In genomic region chr1:191275527-191275926, GRCm38 (mm10) we compare ENCODE assay signal across 9 mouse cellular contexts. TPM values are rescaled to one million over a fixed set of nuclear protein-coding genes. Genes with fewer than 3 reads are reported as not detected.
A peak's percentile ranks its signal among the peaks of the same experiment; 100 is the strongest.
DNase-seq lines count a peak whose midpoint lies in the region; ATAC-seq lines count a peak whose summit lies in the region.
"Had no signal": no experiment of that assay in that cellular context is flagged by ENCODE, and none has a peak within 500 bp of the region (broad histone marks: within the 10 kb centered on the region; RNA-seq: fewer than 3 reads in every experiment).

No protein-coding gene starts in this region.

- H3K36me3 ChIP-seq in hindbrain, embryonic 10.5 days = no peaks in the 10 kb centered on the region
- H3K36me3 ChIP-seq in hindbrain, embryonic 13.5 days = no peaks in the 10 kb centered on the region
- H3K36me3 ChIP-seq in hindbrain, embryonic 16.5 days (ENCODE audit: control insufficient read depth, insufficient read depth, low read length) = no peaks in the 10 kb centered on the region

- H3K9me3 ChIP-seq in hindbrain, embryonic 10.5 days = no peaks in the 10 kb centered on the region
- no peaks in the 10 kb centered on the region for H3K9me3 ChIP-seq in hindbrain, embryonic 13.5 days
- H3K9me3 ChIP-seq in hindbrain, embryonic 16.5 days (ENCODE audit: control insufficient read depth, low read length) = no peaks in the 10 kb centered on the region

- ATAC-seq in hindbrain, embryonic 13.5 days (ENCODE audit: low FRiP score) = no peak
- ATAC-seq in frontal cortex, adult (ENCODE audit: low TSS enrichment) = peak; percentile 78
- peak; percentile 34; the same call in 1 of the 2 replicates for ATAC-seq in hindbrain, embryonic 16.5 days
- ATAC-seq: Patski had no signal

- H3K27me3 ChIP-seq in hindbrain, embryonic 10.5 days (ENCODE audit: insufficient read depth, poor library complexity, severe bottlenecking) = no peaks in the 10 kb centered on the region
- H3K27me3 ChIP-seq in hindbrain, embryonic 13.5 days = no peaks in the 10 kb centered on the region
- no peaks in the 10 kb centered on the region for H3K27me3 ChIP-seq in hindbrain, embryonic 16.5 days (replicated peaks; ENCODE audit: control insufficient read depth, insufficient read depth, low read length)
- H3K27me3 ChIP-seq: Patski had no signal

- WGBS in hindbrain, embryonic 10.5 days = 7% methylated on average over 12 of the region's 12 CpGs
- WGBS in hindbrain, embryonic 13.5 days = 7% methylated on average over 12 of the region's 12 CpGs
- 8% methylated on average over 12 of the region's 12 CpGs for WGBS in hindbrain, embryonic 16.5 days

- H3K27ac ChIP-seq in hindbrain, embryonic 10.5 days = no peak overlapping the region
- H3K27ac ChIP-seq in hindbrain, embryonic 13.5 days = no peak overlapping the region
- H3K27ac ChIP-seq in hindbrain, embryonic 16.5 days (ENCODE audit: low read depth, low read length) = no peak overlapping the region

- H3K4me3 ChIP-seq in hindbrain, embryonic 10.5 days = no peak overlapping the region
- no peak overlapping the region for H3K4me3 ChIP-seq in hindbrain, embryonic 13.5 days
- H3K4me3 ChIP-seq in hindbrain, embryonic 16.5 days (ENCODE audit: low read length) = no peak overlapping the region

- H3K4me1 ChIP-seq in hindbrain, embryonic 10.5 days (replicated peaks) = peaks cover 10% of the 10 kb centered on the region; the same call in 1 of the 2 replicates
- H3K4me1 ChIP-seq in hindbrain, embryonic 13.5 days (replicated peaks) = no peaks in the 10 kb centered on the region
- H3K4me1 ChIP-seq in hindbrain, embryonic 16.5 days (ENCODE audit: control insufficient read depth, insufficient read depth, low read depth, low read length) = no peaks in the 10 kb centered on the region

- intact Hi-C loops in left cerebral cortex, postnatal 14 days (cut with DNase I) = loop anchor here (5.0 to 10.0 kb wide), 2 partner anchors 91 to 198 kb away; no protein-coding TSS in a partner anchor

- H3K9ac ChIP-seq in hindbrain, embryonic 13.5 days = no peak overlapping the region
- no peak overlapping the region for H3K9ac ChIP-seq in hindbrain, embryonic 16.5 days (ENCODE audit: low read depth, low read length)

- peak; percentile 85 for DNase-seq in hindbrain, embryonic 10.5 days (ENCODE audit: low spot score)
- DNase-seq in cerebellum, adult 11-12 months = peak; percentile 19
- peak; percentile 64 to 77 for DNase-seq in left cerebral cortex, postnatal 14 days (ENCODE audit: low spot score in 2 of 2)
- peak; percentile 76 for DNase-seq in mesoderm, embryonic 11.5 days (ENCODE audit: low read depth, low spot score)
- peak; percentile 43 to 60 for DNase-seq in spleen, postnatal 14 days (ENCODE audit: low spot score in 2 of 2)

- no peak overlapping the region for H3K4me2 ChIP-seq in hindbrain, embryonic 13.5 days
- H3K4me2 ChIP-seq in hindbrain, embryonic 16.5 days (ENCODE audit: low read length) = no peak overlapping the region

RNA-seq across cellular contexts. Expression of gene Nenf, which starts 42.5 kb away (rescaled TPM):
- 58.6 and 75.5 TPM in 2 replicates for polyA plus RNA-seq in hindbrain, embryonic 10.5 days (2016; fragmentation: Nextera tagmentation; extraction: Ambion mirVana)
- polyA plus RNA-seq in hindbrain, embryonic 13.5 days (2015; fragmentation: Nextera tagmentation; extraction: Ambion mirVana) = 105 and 109 TPM in 2 replicates
- 141 and 149 TPM in 2 replicates for polyA plus RNA-seq in hindbrain, embryonic 16.5 days (2015; fragmentation: Nextera tagmentation; extraction: Ambion mirVana)
- 10 to 100 TPM; 68.6 to 70.4 TPM for total RNA-seq in left cerebral cortex, postnatal 14 days (2021)

RNA-seq across cellular contexts. Expression of gene Tmem206, which starts 50.2 kb away (rescaled TPM):
- 30.5 and 36.6 TPM in 2 replicates for polyA plus RNA-seq in hindbrain, embryonic 10.5 days (2016; fragmentation: Nextera tagmentation; extraction: Ambion mirVana)
- 36.7 and 39.9 TPM in 2 replicates for polyA plus RNA-seq in hindbrain, embryonic 13.5 days (2015; fragmentation: Nextera tagmentation; extraction: Ambion mirVana)
- polyA plus RNA-seq in hindbrain, embryonic 16.5 days (2015; fragmentation: Nextera tagmentation; extraction: Ambion mirVana) = 33.1 and 35.1 TPM in 2 replicates
- 1 to 10 TPM; 8.6 to 9.2 TPM for total RNA-seq in left cerebral cortex, postnatal 14 days (2021)

RNA-seq across cellular contexts. Expression of gene Atf3, which starts 57.7 kb away (rescaled TPM):
- 2.4 and 2.9 TPM in 2 replicates for polyA plus RNA-seq in hindbrain, embryonic 10.5 days (2016; fragmentation: Nextera tagmentation; extraction: Ambion mirVana)
- 1.2 and 1.5 TPM in 2 replicates for polyA plus RNA-seq in hindbrain, embryonic 13.5 days (2015; fragmentation: Nextera tagmentation; extraction: Ambion mirVana)
- polyA plus RNA-seq in hindbrain, embryonic 16.5 days (2015; fragmentation: Nextera tagmentation; extraction: Ambion mirVana) = 1.7 and 2.1 TPM in 2 replicates
- total RNA-seq in left cerebral cortex, postnatal 14 days (2021) = under 1 TPM; 0.51 to 0.59 TPM

Comparison
In these comparisons a context has a peak if more than half of its experiments do, and no peak if none do; other contexts are left out.
1. DNase-seq: peak in every context shown above with its lines; median percentile 85 in hindbrain, embryonic 10.5 days; 76 in mesoderm, embryonic 11.5 days; 70 in left cerebral cortex, postnatal 14 days; 52 in spleen, postnatal 14 days; 19 in cerebellum, adult 11-12 months.